Comparison of ENCODE assay signal across 28 mouse cellular contexts in genomic region chr7:66044617-66045016, GRCm38 (mm10). TPM values are rescaled to one million over a fixed set of nuclear protein-coding genes. Genes with fewer than 3 reads are reported as not detected.
DNase-seq lines count a peak whose midpoint lies in the region; ATAC-seq and TF ChIP-seq lines count a peak whose summit lies in the region.
"Had no signal": no experiment of that assay in that cellular context is flagged by ENCODE, and none has a peak within 500 bp of the region (broad histone marks: within the 10 kb centered on the region; RNA-seq: fewer than 3 reads in every experiment).

No protein-coding gene starts in this region.

- no peaks in the 10 kb centered on the region for H3K9me3 ChIP-seq in forebrain, postnatal 0 days (ENCODE audit: low read length)
- H3K9me3 ChIP-seq in forebrain, embryonic 13.5 days (replicated peaks), result no peaks in the 10 kb centered on the region
- H3K9me3 ChIP-seq in neural tube, embryonic 11.5 days (ENCODE audit: control insufficient read depth, low read length), result no peaks in the 10 kb centered on the region
- H3K9me3 ChIP-seq in limb, embryonic 10.5 days (replicated peaks), result no peaks in the 10 kb centered on the region
- H3K9me3 ChIP-seq: forebrain, embryonic 15.5 days; heart, embryonic 15.5 days; intestine, embryonic 15.5 days; kidney, embryonic 15.5 days; stomach, embryonic 15.5 days had no signal

- H3K4me1 ChIP-seq in forebrain, postnatal 0 days (ENCODE audit: insufficient read depth), result peaks cover 2% of the 10 kb centered on the region; the same call in 1 of the 2 replicates
- peaks cover 21% of the 10 kb centered on the region for H3K4me1 ChIP-seq in forebrain, embryonic 13.5 days
- H3K4me1 ChIP-seq in neural tube, embryonic 11.5 days (ENCODE audit: control insufficient read depth, insufficient read depth, low read length), result peaks cover 12% of the 10 kb centered on the region
- peaks cover 76% of the 10 kb centered on the region for H3K4me1 ChIP-seq in limb, embryonic 10.5 days
- H3K4me1 ChIP-seq: heart, embryonic 15.5 days; intestine, embryonic 15.5 days; stomach, embryonic 15.5 days had no signal

- no peak overlapping the region for H3K4me2 ChIP-seq in forebrain, postnatal 0 days (ENCODE audit: low read depth)
- H3K4me2 ChIP-seq in forebrain, embryonic 13.5 days, result no peak overlapping the region
- no peak overlapping the region for H3K4me2 ChIP-seq in neural tube, embryonic 11.5 days (ENCODE audit: low read depth)
- H3K4me2 ChIP-seq: forebrain, embryonic 15.5 days; heart, embryonic 15.5 days; intestine, embryonic 15.5 days; kidney, embryonic 15.5 days; stomach, embryonic 15.5 days had no signal

- intact Hi-C loops in left cerebral cortex, postnatal 14 days (cut with DNase I), result no loop called here

- TF ChIP-seq CTCF in forebrain, postnatal 0 days (IDR thresholded peaks at IDR 0.05; ENCODE audit: low read depth), result no peak

- H3K27me3 ChIP-seq in forebrain, postnatal 0 days (ENCODE audit: insufficient read depth, low read length), result no peaks in the 10 kb centered on the region
- H3K27me3 ChIP-seq in forebrain, embryonic 13.5 days, result no peaks in the 10 kb centered on the region; the same call in 1 of the 2 replicates
- 0 out of 2 replicates have a peak, but pooled peaks cover 2% of the 10 kb centered on the region for H3K27me3 ChIP-seq in neural tube, embryonic 11.5 days (ENCODE audit: control insufficient read depth, insufficient read depth, low read length)
- H3K27me3 ChIP-seq in limb, embryonic 10.5 days (ENCODE audit: low read depth, poor library complexity, severe bottlenecking), result peaks cover 4% of the 10 kb centered on the region
- H3K27me3 ChIP-seq: forebrain, embryonic 15.5 days; kidney, embryonic 15.5 days; stomach, embryonic 15.5 days had no signal

- ATAC-seq in forebrain, postnatal 0 days, result peak; percentile 12; the same call in 1 of the 2 replicates
- no peak for ATAC-seq in forebrain, embryonic 13.5 days
- no peak for ATAC-seq in neural tube, embryonic 11.5 days (ENCODE audit: insufficient read depth, low FRiP score, low TSS enrichment)
- ATAC-seq: forebrain, embryonic 15.5 days; intestine, embryonic 15.5 days; liver, postnatal 0 days had no signal

- WGBS in forebrain, postnatal 0 days, result 42% methylated on average over 9 of the region's 9 CpGs
- 39% methylated on average over 9 of the region's 9 CpGs for WGBS in forebrain, embryonic 13.5 days
- WGBS in neural tube, embryonic 11.5 days, result 19% methylated on average over 9 of the region's 9 CpGs
- WGBS in limb, embryonic 10.5 days, result 30% methylated on average over 9 of the region's 9 CpGs

- H3K9ac ChIP-seq in forebrain, postnatal 0 days, result no peak overlapping the region
- H3K9ac ChIP-seq in forebrain, embryonic 13.5 days, result no peak overlapping the region
- no peak overlapping the region for H3K9ac ChIP-seq in neural tube, embryonic 11.5 days (ENCODE audit: low read length)
- H3K9ac ChIP-seq: forebrain, embryonic 15.5 days; heart, embryonic 15.5 days; intestine, embryonic 15.5 days; kidney, embryonic 15.5 days; liver, postnatal 0 days; stomach, embryonic 15.5 days had no signal

- DNase-seq in forebrain, postnatal 0 days, result no peak
- DNase-seq in neural tube, embryonic 11.5 days (ENCODE audit: low spot score), result peak; percentile 12
- no peak for DNase-seq in neural tube, embryonic 10.5 days (ENCODE audit: extremely low spot score, low spot score)
- no peak for DNase-seq in limb, embryonic 10.5 days (ENCODE audit: low spot score)
- DNase-seq in left cerebral cortex, postnatal 14 days (ENCODE audit: low spot score in 2 of 2), result no peak
- no peak for DNase-seq in kidney, postnatal 36 days
- DNase-seq: adrenal gland, postnatal 36 days; gastrocnemius, postnatal 36 days; heart, postnatal 4 days; layer of hippocampus, postnatal 36 days; liver, postnatal 0 days; lung, postnatal 10 days; right cerebral cortex, postnatal 25 days; thymus, adult 18-20 months had no signal

- no peak overlapping the region for H3K4me3 ChIP-seq in forebrain, postnatal 0 days (ENCODE audit: low read depth, low read length)
- no peak overlapping the region for H3K4me3 ChIP-seq in forebrain, embryonic 13.5 days
- H3K4me3 ChIP-seq in neural tube, embryonic 11.5 days (ENCODE audit: low read depth, low read length), result no peak overlapping the region
- H3K4me3 ChIP-seq in limb, embryonic 10.5 days, result no peak overlapping the region
- H3K4me3 ChIP-seq: forebrain, embryonic 15.5 days; heart, embryonic 15.5 days; intestine, embryonic 15.5 days; kidney, embryonic 15.5 days; layer of hippocampus, adult 2 months; stomach, embryonic 15.5 days had no signal

- H3K27ac ChIP-seq in forebrain, postnatal 0 days (ENCODE audit: low read depth, low read length), result no peak overlapping the region
- H3K27ac ChIP-seq in forebrain, embryonic 13.5 days, result no peak overlapping the region
- H3K27ac ChIP-seq in neural tube, embryonic 11.5 days (ENCODE audit: low read depth, low read length), result no peak overlapping the region
- peak overlapping the region; percentile 63 for H3K27ac ChIP-seq in limb, embryonic 10.5 days
- H3K27ac ChIP-seq: forebrain, embryonic 15.5 days; heart, embryonic 15.5 days; intestine, embryonic 15.5 days; kidney, embryonic 15.5 days; stomach, embryonic 15.5 days had no signal

- no peaks in the 10 kb centered on the region for H3K36me3 ChIP-seq in forebrain, postnatal 0 days (ENCODE audit: insufficient read depth)
- H3K36me3 ChIP-seq in forebrain, embryonic 13.5 days (ENCODE audit: poor library complexity, severe bottlenecking), result no peaks in the 10 kb centered on the region
- no peaks in the 10 kb centered on the region for H3K36me3 ChIP-seq in neural tube, embryonic 11.5 days (ENCODE audit: control insufficient read depth, insufficient read depth, low read length)
- H3K36me3 ChIP-seq in limb, embryonic 10.5 days, result no peaks in the 10 kb centered on the region
- H3K36me3 ChIP-seq: forebrain, embryonic 15.5 days; heart, embryonic 15.5 days; intestine, embryonic 15.5 days; kidney, embryonic 15.5 days; stomach, embryonic 15.5 days had no signal

RNA-seq across cellular contexts. Expression of gene Gm45213, which starts 1.2 kb away (rescaled TPM):
- not detected in 2 replicates for total RNA-seq in forebrain, postnatal 0 days (2014; rRNA removed)
- polyA plus RNA-seq in forebrain, postnatal 0 days (2015; fragmentation: Nextera tagmentation; extraction: Ambion mirVana), result not detected in 2 replicates
- polyA plus RNA-seq in forebrain, embryonic 13.5 days (2015; fragmentation: Nextera tagmentation; extraction: Ambion mirVana), result not detected in 2 replicates
- not detected in 2 replicates for polyA plus RNA-seq in neural tube, embryonic 11.5 days (2014; fragmentation: Nextera tagmentation; extraction: Ambion mirVana)
- polyA plus RNA-seq in limb, embryonic 10.5 days (2016; fragmentation: Nextera tagmentation; extraction: Ambion mirVana), result not detected in 2 replicates
- not detected for total RNA-seq in left cerebral cortex, postnatal 14 days (2021)
- total RNA-seq: adrenal gland, postnatal 36 days; gastrocnemius, postnatal 36 days; heart, adult 8-10 months; heart, postnatal 4 days; layer of hippocampus, adult 2 months; layer of hippocampus, postnatal 36 days; left cerebral cortex, postnatal 36 days; liver, adult 2 months; megakaryocyte progenitor cell, adult 5-6 weeks had no signal
- polyA plus RNA-seq: C2C12; cortical plate, adult 2 months; forebrain, embryonic 15.5 days; heart, embryonic 15.5 days; intestine, embryonic 15.5 days; kidney, embryonic 15.5 days; liver, adult 2 months; liver, postnatal 0 days; stomach, embryonic 15.5 days; urinary bladder, adult 2 months had no signal

RNA-seq across cellular contexts. Expression of gene Snrpa1, which starts 14.2 kb away (rescaled TPM):
- total RNA-seq in forebrain, postnatal 0 days (2014; rRNA removed), result 45.6 and 55.8 TPM in 2 replicates
- polyA plus RNA-seq in forebrain, postnatal 0 days (2015; fragmentation: Nextera tagmentation; extraction: Ambion mirVana), result 135 TPM in 2 replicates
- polyA plus RNA-seq in forebrain, embryonic 13.5 days (2015; fragmentation: Nextera tagmentation; extraction: Ambion mirVana), result 201 and 206 TPM in 2 replicates
- polyA plus RNA-seq in neural tube, embryonic 11.5 days (2014; fragmentation: Nextera tagmentation; extraction: Ambion mirVana), result 212 and 239 TPM in 2 replicates
- 276 and 312 TPM in 2 replicates for polyA plus RNA-seq in limb, embryonic 10.5 days (2016; fragmentation: Nextera tagmentation; extraction: Ambion mirVana)
- total RNA-seq in left cerebral cortex, postnatal 14 days (2021), result 10 to 100 TPM; 32.6 to 33.1 TPM

RNA-seq across cellular contexts. Expression of gene Selenos, which starts 34.8 kb away (rescaled TPM):
- 49.7 and 52.2 TPM in 2 replicates for total RNA-seq in forebrain, postnatal 0 days (2014; rRNA removed)
- polyA plus RNA-seq in forebrain, postnatal 0 days (2015; fragmentation: Nextera tagmentation; extraction: Ambion mirVana), result 110 and 117 TPM in 2 replicates
- polyA plus RNA-seq in forebrain, embryonic 13.5 days (2015; fragmentation: Nextera tagmentation; extraction: Ambion mirVana), result 70.7 TPM in 2 replicates
- polyA plus RNA-seq in neural tube, embryonic 11.5 days (2014; fragmentation: Nextera tagmentation; extraction: Ambion mirVana), result 88.8 and 98.4 TPM in 2 replicates
- 83.0 and 83.5 TPM in 2 replicates for polyA plus RNA-seq in limb, embryonic 10.5 days (2016; fragmentation: Nextera tagmentation; extraction: Ambion mirVana)
- 10 to 100 TPM; 50.6 to 53.7 TPM for total RNA-seq in left cerebral cortex, postnatal 14 days (2021)
